Mouse (Mus musculus): ENCODE results near the gene Gnai3. TPM values are rescaled to one million over a fixed set of nuclear protein-coding genes. Genes with fewer than 3 reads are reported as not detected.

Gene Gnai3
- polyA plus RNA-seq (2017; shearing (Covaris generic)) = 204 TPM

GRCm38 (mm10) chr3:108145534-108146445 lies at the start of gene Gnai3:
Gene Gnai3 (minus strand): TSS chr3:108146146.

GRCm38 (mm10) chr3:108186098-108187047 lies 40.4 kb upstream of the Gnai3 start, which contains the start of gene Amigo1:
Gene Amigo1 (plus strand): TSS chr3:108186335.

GRCm38 (mm10) chr3:108154656-108155055 lies 8.7 kb upstream of the Gnai3 start, which contains the start of gene Gpr61:
Gene Gpr61 (minus strand): TSS chr3:108154882.

GRCm38 (mm10) chr3:108092536-108093115 lies 53.3 kb downstream of the Gnai3 start, which contains the start of gene Gnat2:
Gene Gnat2 (plus strand): TSS chr3:108092789.

GRCm38 (mm10) chr3:108086470-108086979 lies 59.4 kb downstream of the Gnai3 start, which contains the start of gene Ampd2:
Gene Ampd2 (minus strand): TSS chr3:108086651.

Other genes starting within 250 kb of the Gnai3 start
- 1.2 TPM for gene Gstm7, start 214.3 kb downstream of the Gnai3 start, polyA plus RNA-seq (2017; shearing (Covaris generic))
- gene Gstm6, start 202.4 kb downstream of the Gnai3 start, polyA plus RNA-seq (2017; shearing (Covaris generic)) = not detected
- gene Gstm3, start 176.9 kb downstream of the Gnai3 start, polyA plus RNA-seq (2017; shearing (Covaris generic)) = not detected
- gene Gstm2, start 159.7 kb downstream of the Gnai3 start, polyA plus RNA-seq (2017; shearing (Covaris generic)) = not detected
- 2.6 TPM for gene Gstm1, start 128.2 kb downstream of the Gnai3 start, polyA plus RNA-seq (2017; shearing (Covaris generic))
- 10.1 TPM for gene Gstm4, start 101.3 kb downstream of the Gnai3 start, polyA plus RNA-seq (2017; shearing (Covaris generic))
- gene Ampd2, start 59.5 kb downstream of the Gnai3 start, polyA plus RNA-seq (2017; shearing (Covaris generic)) = 58.2 TPM
- not detected for gene Gnat2, start 53.4 kb downstream of the Gnai3 start, polyA plus RNA-seq (2017; shearing (Covaris generic))
- gene Gpr61, start 8.7 kb upstream of the Gnai3 start, polyA plus RNA-seq (2017; shearing (Covaris generic)) = not detected
- 0.56 TPM for gene Amigo1, start 40.2 kb upstream of the Gnai3 start, polyA plus RNA-seq (2017; shearing (Covaris generic))
- gene Cyb561d1, start 55.1 kb upstream of the Gnai3 start, polyA plus RNA-seq (2017; shearing (Covaris generic)) = 25.3 TPM
- 7.8 TPM for gene Atxn7l2, start 64.8 kb upstream of the Gnai3 start, polyA plus RNA-seq (2017; shearing (Covaris generic))
- gene Sypl2, start 80.5 kb upstream of the Gnai3 start, polyA plus RNA-seq (2017; shearing (Covaris generic)) = not detected
- gene Psma5, start 110.8 kb upstream of the Gnai3 start, polyA plus RNA-seq (2017; shearing (Covaris generic)) = 157 TPM
- gene Sort1, start 137.9 kb upstream of the Gnai3 start, polyA plus RNA-seq (2017; shearing (Covaris generic)) = 0.10 TPM
- not detected for gene Mybphl, start 218.8 kb upstream of the Gnai3 start, polyA plus RNA-seq (2017; shearing (Covaris generic))
- 2.9 TPM for gene Psrc1, start 237.7 kb upstream of the Gnai3 start, polyA plus RNA-seq (2017; shearing (Covaris generic))

Measured in activated CD4-positive, CD25-positive, alpha-beta regulatory T cell, adult 9 weeks (primary cell).